Mouse (Mus musculus): ENCODE data around the gene Frem3.

The Frem3 gene

DNA sequence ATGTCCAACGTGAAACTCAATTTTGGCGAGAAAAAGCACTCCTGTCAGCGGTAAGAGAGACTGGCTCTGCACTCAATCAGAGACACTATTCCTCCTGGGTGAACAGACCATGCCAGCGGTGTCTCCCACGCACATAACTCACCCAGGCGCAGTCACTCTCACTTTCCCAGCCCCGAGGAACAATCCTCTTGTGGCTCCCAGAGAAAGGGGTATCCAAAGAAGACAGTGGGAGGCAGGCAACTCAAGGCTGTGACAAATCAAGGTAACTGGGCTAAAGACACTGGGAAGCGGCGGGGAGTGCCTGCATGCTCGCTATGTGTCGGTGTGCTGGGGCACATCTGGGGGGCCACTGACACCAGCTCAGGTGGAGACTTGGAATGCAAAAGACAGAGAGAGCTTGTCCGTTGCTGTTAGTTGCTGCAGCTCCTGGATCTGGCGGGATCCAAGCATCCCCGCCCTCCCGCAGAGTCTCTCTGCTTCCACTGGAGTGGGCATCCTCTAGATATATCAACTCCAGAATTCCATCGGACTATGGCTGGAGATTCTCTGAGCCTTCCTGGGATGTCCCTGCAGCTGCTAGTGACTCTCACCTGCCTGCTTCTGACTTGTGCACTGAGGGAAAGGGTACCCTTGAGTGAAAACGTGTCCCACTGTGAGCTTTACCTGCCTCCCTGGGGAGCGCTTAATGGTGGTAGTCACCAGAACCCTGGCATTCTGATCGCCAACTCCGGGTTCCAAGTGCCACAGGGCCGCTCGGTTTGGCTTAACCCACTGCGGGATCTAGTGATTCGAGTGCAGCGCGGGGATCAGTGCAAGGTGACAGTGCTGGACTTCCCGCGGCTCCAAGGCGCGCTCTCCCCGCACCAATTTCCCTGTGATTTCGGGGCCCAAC is at the start of gene Frem3:
Frem3 (plus strand) TSS at position 532 of the 892 bp plus-strand sequence.
- no peak for DNase-seq (ENCODE audit: low spot score)

DNA sequence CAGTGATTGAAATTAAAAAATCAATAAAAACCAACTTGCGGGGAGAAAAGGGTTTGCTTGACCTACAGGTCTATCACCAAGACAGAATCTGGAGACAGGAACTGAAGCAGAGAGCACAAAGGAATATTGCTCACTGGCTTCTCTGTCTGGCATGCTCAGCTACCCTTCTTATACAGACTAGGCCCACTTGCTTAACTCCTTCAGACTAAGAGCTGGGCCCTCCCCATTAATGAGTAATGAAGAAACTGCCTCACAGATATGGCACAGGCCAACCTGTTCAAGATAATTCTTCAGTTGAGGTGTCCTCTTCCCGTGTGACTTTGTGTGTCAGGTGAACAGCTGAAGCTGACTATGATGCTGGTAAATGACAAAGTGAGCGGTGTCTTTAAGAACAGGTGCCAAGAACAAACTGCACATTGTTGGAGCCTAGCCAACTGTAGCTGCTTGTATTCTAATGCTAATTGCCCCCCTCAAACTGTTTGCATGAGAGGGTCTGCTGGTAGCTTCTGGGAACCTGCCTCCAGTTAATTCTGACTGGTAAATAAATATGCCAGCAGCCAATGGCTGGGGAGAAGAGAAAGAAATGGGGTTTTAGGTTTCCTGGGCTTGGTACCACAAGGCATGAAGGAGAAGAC is 46.6 kb upstream of the Frem3 start:
- DNase-seq (ENCODE audit: low spot score): no peak

DNA sequence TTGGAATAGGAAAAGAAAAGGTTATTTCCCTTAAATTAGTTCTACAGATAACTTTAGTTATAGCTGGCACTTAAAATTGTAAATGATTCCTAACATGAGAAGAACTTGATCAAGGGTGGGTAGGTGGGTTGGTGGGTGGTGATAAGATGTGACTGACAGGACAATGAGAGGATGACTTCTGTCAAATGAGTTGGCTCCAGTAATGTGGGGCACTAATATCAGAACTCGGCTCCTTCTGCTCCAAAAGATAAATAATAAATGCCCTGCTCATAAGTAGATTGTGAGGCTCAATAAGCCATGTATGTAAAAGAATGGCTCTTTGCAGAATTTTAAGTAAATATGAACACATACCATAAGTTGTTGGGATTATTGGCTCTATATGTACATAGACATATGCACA is 43.4 kb upstream of the Frem3 start:
- no peak for DNase-seq (ENCODE audit: low spot score)

DNA sequence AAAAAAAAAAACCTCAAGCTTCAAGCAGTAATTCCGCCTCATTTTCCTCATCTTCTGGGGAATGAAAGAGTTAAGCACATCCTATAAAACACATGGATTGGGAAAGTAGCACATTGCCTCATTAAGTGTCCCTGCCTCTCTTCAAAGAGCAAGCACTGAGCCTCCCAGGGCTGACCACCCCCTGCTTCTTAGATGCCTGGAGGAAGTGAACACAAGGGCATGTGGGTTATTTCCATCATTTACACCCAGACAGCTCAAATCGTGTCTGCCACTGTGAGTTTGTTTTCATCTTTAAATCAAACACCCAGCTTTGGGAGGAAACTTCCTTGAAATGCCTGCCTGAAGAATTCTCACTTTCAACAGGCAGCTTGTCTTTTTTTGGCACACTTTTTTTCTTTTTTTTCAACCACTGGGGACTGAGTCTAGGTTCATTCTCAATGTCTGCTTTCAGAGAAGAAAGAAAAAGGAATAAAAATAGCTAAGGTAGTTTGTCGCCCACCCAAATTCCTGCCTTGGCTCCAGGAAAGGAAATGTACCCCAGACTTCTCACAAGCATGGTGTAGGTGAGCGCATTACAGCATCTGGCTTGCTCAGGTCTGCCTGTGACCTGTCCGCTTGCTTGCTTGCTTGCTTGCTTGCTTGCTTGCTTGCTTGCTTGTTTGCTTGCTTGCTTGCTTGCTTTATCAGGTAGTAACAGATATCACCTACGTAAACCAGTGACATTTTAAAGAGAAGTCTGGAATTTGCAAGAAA is 42.5 kb upstream of the Frem3 start:
- DNase-seq (ENCODE audit: low spot score): no peak

DNA sequence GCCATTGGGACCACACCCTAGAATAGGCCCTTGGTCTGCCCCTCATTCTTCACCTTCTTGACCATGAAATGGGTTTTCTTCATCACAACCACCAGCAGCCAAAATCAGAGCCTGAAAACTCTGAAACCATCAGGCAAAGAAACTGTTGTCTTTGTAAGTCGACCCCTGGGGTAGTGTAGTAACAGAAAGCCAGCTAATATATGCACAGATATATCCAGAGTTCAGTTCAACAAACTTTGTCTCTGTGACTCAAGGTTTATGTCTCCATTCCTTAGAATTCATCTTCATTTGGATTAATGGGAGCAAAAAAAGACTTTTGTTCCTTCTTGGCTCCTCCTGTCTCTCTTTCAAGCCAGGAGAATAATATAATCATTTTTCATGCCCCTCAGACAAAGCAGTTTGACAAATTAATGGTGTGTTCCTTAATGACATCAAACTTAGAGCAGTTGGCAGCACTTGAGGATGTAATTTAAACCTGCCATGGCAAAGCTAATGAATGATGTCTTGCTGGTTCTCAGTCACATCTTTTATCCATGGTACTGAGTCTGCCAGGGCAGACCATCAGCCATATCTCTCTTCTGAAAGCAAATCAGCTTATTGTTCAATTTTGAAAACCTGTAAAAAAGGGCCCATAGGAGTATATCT is 38.3 kb upstream of the Frem3 start:
- DNase-seq (ENCODE audit: low spot score): no peak

DNA sequence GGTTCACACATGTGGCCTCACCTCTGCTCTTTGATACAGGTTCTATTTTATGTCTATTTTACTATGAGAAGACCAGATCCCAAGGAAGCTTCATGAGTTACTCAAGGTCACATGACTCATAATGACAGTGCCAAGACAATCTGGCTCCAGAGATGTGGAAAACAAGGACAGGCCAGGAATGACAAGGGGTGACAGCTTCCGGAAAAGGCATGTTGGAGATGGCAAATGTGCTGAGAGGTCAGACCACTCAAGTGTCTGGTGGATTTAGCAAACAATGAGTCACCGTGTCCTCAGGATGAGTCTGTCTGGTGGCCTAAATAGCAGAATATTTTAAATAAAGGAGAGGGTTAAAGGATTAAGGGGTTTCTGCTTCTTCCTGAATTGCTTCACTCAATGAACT is 33.8 kb upstream of the Frem3 start:
- DNase-seq (ENCODE audit: low spot score): no peak

DNA sequence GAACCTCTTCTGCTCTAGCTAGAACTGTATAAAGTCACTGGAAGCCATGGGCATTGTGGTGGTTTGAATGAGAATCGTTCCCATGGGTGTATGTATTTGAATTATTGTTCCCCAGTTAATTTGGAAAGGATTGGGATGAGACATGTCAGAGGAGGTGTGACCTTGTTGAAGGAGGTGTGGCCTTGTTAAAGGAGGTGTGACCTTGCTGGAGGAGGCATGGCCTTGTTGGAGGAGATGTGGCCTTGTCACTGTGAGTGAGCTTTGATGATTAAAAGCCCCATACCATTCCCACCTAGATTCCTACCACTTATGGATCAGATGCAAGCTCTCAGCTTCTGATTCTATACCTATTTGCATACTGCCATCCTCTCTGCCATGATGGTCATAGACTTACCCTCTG is 31.8 kb upstream of the Frem3 start:
- no peak for DNase-seq (ENCODE audit: low spot score)

DNA sequence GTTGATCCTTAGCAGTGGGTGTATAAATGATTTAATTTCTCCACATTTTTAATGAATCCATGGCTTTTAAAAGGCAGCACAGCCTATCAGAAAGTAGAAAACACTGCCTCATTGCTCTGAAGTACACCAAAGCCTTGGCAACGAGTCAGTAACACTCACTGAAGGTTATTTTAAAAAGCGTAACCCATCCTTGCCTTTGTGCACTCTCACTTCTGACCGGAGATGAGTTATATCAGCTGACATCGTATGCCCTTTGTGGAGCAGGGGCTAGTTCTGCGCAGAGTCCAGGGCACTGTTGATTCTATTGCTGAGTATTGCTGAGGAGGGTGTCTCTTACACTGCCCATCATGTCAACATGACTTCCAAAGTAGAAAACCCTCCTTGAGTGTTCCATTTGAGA is 18.3 kb upstream of the Frem3 start:
- DNase-seq (ENCODE audit: low spot score): no peak

DNA sequence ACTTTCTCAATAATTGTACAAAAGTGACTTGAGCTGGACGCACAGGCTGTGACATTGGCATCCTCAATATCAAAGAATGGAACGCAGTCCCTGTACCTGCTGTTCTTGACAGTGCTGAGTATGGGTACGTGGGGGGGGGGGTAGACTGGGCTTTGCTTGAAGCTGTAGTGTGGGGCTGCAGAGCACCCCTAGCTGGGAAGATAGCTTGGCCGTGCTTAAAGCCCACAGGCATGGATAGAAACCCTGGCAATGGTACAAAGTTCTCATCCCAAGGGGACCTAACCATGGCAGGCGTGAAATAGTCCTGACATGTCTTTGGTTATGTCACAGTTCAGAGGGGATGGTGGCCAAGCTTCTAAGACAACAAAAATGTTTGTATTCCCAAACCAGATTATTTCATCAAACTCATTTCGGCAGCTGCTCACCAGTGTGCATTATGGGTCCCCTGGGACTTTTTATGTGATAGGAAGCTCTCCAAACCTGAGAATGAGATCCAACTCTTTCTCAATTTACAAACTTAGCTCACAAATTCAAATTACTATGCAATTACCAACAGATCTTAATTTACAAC is 10.2 kb upstream of the Frem3 start:
- no peak for DNase-seq (ENCODE audit: low spot score)

DNA sequence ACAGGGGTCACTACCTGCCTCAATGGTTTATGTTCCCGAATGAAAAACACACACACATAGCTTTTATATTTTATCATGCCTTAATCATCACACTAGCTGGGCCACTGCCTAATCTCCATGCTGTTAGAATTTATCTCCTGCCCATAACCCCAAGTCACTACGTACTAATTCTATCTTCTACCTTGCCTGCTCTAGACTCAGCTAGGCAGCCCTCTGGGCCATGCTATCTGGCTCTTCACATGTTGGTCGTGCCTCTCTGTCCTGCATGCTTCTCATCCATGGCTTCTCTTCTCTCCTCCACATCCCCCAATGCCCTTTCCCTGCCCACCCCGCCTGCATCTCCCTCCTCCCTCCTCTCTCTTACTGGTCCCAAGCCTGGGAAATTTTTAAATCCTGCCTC is 9.0 kb upstream of the Frem3 start:
- no peak for DNase-seq (ENCODE audit: low spot score)

DNA sequence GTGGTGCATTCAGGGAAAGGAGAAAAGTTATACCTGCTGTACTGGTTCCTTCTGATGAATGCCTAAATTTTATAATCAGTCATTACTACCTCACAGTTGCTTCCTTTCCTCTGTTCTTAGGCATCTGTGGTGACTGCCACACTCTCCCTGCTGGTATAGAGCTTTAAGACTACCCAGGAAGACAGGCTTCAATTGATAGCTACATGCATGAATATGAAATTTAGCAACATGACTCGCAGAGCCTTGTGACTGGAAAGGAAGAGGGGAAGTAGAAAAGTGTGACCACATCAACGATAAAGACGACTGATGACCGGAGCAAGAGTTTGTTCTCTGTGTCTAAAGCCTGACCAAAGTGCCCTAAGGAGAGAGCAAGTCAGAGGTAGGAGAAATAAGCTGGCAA is 3.8 kb upstream of the Frem3 start:
- no peak for DNase-seq (ENCODE audit: low spot score)

DNA sequence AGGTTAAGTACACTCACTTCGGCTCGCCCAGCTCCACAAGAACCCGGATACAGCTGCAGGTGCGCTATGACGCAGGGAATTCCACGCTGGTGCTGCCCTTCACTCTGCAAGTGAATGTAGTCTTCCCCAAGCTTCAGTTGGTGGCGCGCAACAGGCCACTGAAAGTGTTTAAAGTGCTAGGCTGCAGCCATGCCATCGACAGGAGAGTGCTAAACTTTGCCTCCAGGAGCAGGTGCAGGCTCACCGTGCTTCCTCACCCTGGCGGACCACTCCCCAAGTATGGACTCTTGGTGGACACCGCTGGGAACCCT is 516 bp downstream of the Frem3 start:
- DNase-seq (ENCODE audit: low spot score): no peak

DNA sequence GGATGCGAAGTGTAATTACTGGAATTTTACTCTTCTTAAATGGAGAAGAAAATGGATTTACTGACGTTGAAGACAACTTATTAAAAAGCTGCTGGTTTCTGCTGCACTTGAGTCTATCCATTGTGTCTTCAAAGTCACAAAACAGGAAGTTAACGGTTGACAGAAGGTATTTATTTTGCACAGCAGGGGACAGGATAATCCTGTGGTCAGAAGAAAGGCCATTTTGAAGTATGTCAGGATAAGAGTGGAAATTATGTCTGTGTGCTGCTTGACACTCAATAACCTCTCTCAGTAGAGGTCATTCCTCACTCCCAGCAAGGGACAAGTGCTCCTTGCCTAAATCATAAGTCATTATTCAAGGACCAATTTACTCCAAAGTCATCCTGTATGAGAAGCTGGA is 8.9 kb downstream of the Frem3 start:
- DNase-seq (ENCODE audit: low spot score): no peak

DNA sequence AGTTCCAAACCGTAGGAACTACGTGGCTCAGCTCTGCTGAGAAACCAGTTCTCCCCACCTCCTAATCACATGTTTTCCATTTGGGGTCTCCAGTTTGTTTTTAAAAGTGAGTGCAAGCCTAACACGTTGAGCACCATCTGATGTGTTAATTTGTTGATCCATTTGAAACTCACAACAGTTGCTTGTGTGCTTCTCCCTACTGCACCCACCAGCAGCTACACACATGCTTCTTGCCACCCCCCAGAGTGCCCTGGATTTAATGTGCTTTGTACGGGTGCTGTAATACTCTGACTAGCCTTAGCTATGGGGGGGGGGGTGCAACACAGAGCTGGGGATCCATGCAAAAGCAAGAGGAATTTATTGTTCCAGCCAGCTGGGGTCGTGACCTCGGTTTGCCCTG is 36.5 kb downstream of the Frem3 start:
- no peak for DNase-seq (ENCODE audit: low spot score)

DNA sequence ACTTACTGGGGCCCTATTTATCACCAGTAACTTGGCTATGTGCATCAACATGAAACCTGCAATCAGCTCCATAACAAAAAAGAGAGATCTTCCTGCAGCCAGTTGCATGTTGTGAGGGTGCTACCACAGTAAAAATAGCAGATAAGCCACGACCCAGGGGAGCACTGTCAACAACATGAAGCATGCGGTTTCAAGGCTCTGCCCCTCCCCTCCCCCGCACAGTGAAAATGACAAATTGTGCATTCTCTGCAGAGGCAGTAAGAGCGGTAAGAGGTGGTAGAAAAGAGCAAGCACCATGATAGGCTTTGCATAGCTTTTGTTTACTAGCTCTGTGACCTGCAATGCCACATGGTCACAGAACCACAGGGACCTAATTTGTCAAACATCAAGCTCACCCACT is 46.8 kb downstream of the Frem3 start:
- no peak for DNase-seq (ENCODE audit: low spot score)

DNA sequence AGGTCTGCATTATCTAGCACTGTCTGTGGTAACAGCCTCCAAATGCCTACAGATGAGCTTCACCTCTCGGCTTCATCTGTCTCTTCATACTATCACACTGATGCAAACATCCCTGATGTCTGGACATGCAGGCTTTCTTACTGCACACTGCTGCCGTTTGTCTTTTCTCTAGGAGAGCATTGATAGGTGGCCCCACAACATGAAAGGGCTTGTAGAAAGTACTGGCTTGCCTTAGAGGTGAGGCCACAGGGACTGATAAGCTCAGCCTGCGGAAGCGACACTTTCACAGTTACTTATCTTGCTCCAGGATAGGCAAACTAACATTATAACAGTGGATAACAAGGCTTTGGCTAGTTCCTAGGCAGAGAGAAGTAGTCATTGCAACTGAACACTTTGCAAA is 50.2 kb downstream of the Frem3 start:
- DNase-seq (ENCODE audit: low spot score): no peak

DNA sequence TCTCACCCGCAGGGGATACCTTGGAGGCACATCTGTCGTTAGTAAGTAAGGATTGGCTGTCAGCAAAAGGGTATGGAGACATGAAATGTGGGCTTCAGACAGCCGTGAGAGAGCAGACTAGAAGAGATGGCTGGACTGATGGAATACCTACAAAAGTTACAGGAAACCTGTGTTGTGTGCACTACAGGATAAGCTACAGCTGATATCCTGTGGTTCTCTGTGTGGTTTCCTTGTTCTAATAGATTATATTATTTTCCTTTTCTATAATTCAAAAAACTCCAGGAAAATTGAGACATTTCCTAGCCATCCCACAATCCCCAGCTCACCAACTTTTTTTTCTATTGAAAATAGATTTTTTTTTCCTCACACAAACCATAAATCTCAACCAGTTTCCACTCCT is 52.6 kb downstream of the Frem3 start:
- DNase-seq (ENCODE audit: low spot score): no peak

DNA sequence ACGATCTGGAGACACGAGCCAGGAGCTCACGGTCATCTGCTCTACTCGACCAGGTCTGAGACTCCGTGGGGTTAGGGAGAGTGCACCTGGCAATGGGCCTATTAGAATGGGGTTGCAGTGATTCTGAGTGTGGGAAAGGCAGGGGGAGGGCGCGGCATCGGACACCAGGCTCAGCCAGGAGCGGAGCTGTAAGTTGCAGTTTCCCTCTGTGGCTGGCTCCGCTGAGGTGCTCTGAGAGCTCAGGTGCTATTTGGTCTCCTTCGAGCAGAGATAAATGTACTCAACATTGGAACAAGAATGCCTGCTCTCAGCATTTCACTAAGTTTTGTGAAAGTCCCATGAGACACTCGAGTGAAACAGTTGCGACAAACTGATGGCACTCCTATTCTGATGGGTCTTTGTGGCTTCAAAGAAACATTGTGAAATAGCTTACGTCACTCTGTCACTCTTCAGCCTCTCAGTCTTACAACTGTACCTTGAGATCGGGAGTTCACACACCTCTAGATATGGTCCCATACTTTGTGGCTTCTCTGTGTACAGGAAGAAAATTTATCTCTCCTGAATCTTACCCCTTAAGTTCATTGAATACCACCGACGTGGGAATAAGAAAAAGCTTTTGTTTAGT is 58.5 kb downstream of the Frem3 start:
- DNase-seq (ENCODE audit: low spot score): no peak

DNA sequence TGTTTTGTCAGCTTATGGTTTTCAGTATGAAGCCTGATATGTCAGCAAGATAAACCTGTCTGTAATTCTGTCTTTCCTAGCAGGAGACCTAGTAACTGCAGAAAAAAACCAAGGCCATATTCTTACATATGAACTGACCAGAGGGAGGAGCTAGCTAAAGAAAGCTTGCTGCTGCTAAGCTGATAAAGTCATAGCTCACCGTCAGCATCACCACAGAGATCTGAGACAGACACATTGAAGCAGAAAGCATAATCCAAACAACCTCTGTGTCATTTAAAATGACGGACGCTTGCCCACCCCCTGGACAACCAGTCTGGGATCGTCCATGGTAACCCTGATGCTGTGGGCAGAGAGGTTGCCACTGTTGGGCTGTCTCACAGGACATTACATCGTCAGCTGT is 71.7 kb downstream of the Frem3 start:
- no peak for DNase-seq (ENCODE audit: low spot score)

DNA sequence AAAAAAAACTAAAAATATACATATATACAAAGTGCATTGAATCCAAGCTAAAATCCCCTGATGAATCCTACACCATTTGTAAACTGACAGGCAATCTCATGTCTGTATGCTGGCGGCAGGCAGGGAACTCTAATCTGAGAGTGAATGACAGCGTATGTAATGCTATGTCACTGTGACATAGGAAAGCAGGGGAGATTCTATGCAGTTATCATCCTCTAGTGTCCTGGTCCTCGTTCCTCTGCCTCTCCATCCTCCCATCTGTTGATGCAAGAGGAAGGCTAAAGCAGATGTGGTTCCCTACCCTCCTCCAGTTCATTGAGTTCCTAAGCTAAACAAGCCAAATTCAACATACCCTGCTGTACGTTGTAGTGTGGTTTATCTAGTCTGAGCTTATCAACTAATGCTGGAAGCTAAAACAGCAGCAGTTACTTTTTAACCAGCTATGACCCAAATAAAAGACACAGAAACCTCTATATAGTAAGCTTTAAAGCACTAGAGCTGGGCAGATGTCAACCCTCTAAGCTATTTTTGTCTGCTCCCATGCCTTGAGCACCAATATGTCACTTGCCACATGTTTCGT is 73.0 kb downstream of the Frem3 start:
- DNase-seq (ENCODE audit: low spot score): no peak

DNA sequence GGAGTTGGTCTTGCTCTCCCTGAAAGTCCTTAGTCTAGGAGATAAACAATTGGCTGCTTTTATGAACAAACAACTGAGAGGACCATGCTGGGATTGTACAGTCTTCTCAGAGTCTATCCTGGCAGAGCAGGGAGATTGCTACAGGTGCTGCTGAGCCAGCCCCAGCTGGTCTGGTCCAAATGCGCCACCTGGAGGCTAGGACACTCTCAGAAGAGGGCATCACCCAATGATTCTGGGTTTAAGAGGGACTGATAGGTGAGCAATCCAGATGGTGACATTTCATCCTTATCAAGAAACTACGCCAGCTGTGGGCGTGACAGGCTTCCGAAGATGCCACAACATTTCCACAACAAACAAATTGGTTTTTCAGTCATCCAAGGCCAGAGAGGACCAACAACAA is 77.3 kb downstream of the Frem3 start:
- peak; percentile 83 for DNase-seq (ENCODE audit: low spot score)
